Mouse (Mus musculus) heart, postnatal 0 days (tissue): ENCODE measurements around the gene Mboat7.

Source experiments
- CTCF ChIP-seq: IDR thresholded peaks from 2 replicates; pipeline ENCODE4 v1.5.1; 2016; ENCODE audit warnings: antibody characterized with exemption, control low read depth, low read depth
- EP300 ChIP-seq: IDR thresholded peaks from 2 replicates; pipeline ENCODE4 v1.6.1; 2016; ENCODE audit warnings: antibody characterized with exemption, low read depth

- TF ChIP-seq CTCF (no peak), EP300 (no peak)
These were observed 8.6 kb downstream of the Mboat7 start for GRCm38 (mm10) chr7:3684698-3685097.
